31 mouse cellular contexts compared by ENCODE assay signal in genomic region chr7:103460590-103460989, GRCm38 (mm10). TPM values are rescaled to one million over a fixed set of nuclear protein-coding genes. Genes with fewer than 3 reads are reported as not detected.
"Had no signal": no experiment of that assay in that cellular context is flagged by ENCODE, and none has a peak within 500 bp of the region (broad histone marks: within the 10 kb centered on the region; RNA-seq: fewer than 3 reads in every experiment).

No protein-coding gene starts in this region.

- H3K9ac ChIP-seq: liver, embryonic 13.5 days had no signal

- H3K4me1 ChIP-seq: liver, embryonic 13.5 days had no signal

- H3K4me3 ChIP-seq: left cerebral cortex, adult 2 months; liver, embryonic 13.5 days had no signal

- H3K9me3 ChIP-seq: liver, embryonic 13.5 days had no signal

- H3K36me3 ChIP-seq: liver, embryonic 13.5 days had no signal

- H3K4me2 ChIP-seq: liver, embryonic 13.5 days; midbrain, embryonic 11.5 days had no signal

- H3K27ac ChIP-seq: left cerebral cortex, adult 2 months; liver, embryonic 13.5 days had no signal

- H3K27me3 ChIP-seq: liver, embryonic 13.5 days had no signal

- DNase-seq: kidney, postnatal 10 days; kidney, postnatal 36 days; layer of hippocampus, postnatal 36 days; liver, embryonic 13.5 days; lung, adult 2 months; lung, postnatal 14 days; lung, postnatal 4 days; midbrain, embryonic 14.5 days; thymus, adult 18-20 months; thymus, postnatal 36 days had no signal

RNA-seq across cellular contexts. Expression of gene Olfr607, which starts 3.4 kb away (rescaled TPM):
- total RNA-seq: layer of hippocampus, adult 8-10 months; layer of hippocampus, postnatal 10 days; layer of hippocampus, postnatal 36 days; left cerebral cortex, adult 2 months; left cerebral cortex, postnatal 10 days; left cerebral cortex, postnatal 36 days; liver, adult 2 months; megakaryocyte progenitor cell, adult 5-6 weeks; megakaryocyte-erythroid progenitor cell, adult 5-6 weeks; midbrain, postnatal 0 days had no signal
- polyA plus RNA-seq: limb, embryonic 11.5 days; limb, embryonic 14.5 days; liver, adult 2 months; liver, embryonic 13.5 days; liver, embryonic 16.5 days; lung, adult 2 months; lung, embryonic 16.5 days; midbrain, embryonic 11.5 days; midbrain, embryonic 14.5 days; midbrain, postnatal 0 days; neural tube, embryonic 11.5 days; neural tube, embryonic 14.5 days; small intestine, adult 2 months; spleen, adult 2 months; stomach, embryonic 16.5 days; testis, adult 2 months; urinary bladder, adult 2 months had no signal

RNA-seq across cellular contexts. Expression of gene Olfr608, which starts 9.1 kb away (rescaled TPM):
- total RNA-seq: layer of hippocampus, adult 8-10 months; layer of hippocampus, postnatal 10 days; layer of hippocampus, postnatal 36 days; left cerebral cortex, adult 2 months; left cerebral cortex, postnatal 10 days; left cerebral cortex, postnatal 36 days; liver, adult 2 months; megakaryocyte progenitor cell, adult 5-6 weeks; megakaryocyte-erythroid progenitor cell, adult 5-6 weeks; midbrain, postnatal 0 days had no signal
- polyA plus RNA-seq: limb, embryonic 11.5 days; limb, embryonic 14.5 days; liver, adult 2 months; liver, embryonic 13.5 days; liver, embryonic 16.5 days; lung, adult 2 months; lung, embryonic 16.5 days; midbrain, embryonic 11.5 days; midbrain, embryonic 14.5 days; midbrain, postnatal 0 days; neural tube, embryonic 11.5 days; neural tube, embryonic 14.5 days; small intestine, adult 2 months; spleen, adult 2 months; stomach, embryonic 16.5 days; testis, adult 2 months; urinary bladder, adult 2 months had no signal

RNA-seq across cellular contexts. Expression of gene Olfr606, which starts 11.7 kb away (rescaled TPM):
- total RNA-seq: layer of hippocampus, adult 8-10 months; layer of hippocampus, postnatal 10 days; layer of hippocampus, postnatal 36 days; left cerebral cortex, adult 2 months; left cerebral cortex, postnatal 10 days; left cerebral cortex, postnatal 36 days; liver, adult 2 months; megakaryocyte progenitor cell, adult 5-6 weeks; megakaryocyte-erythroid progenitor cell, adult 5-6 weeks; midbrain, postnatal 0 days had no signal
- polyA plus RNA-seq: limb, embryonic 11.5 days; limb, embryonic 14.5 days; liver, adult 2 months; liver, embryonic 13.5 days; liver, embryonic 16.5 days; lung, adult 2 months; lung, embryonic 16.5 days; midbrain, embryonic 11.5 days; midbrain, embryonic 14.5 days; midbrain, postnatal 0 days; neural tube, embryonic 11.5 days; neural tube, embryonic 14.5 days; small intestine, adult 2 months; spleen, adult 2 months; stomach, embryonic 16.5 days; testis, adult 2 months; urinary bladder, adult 2 months had no signal

RNA-seq across cellular contexts. Expression of gene Olfr605, which starts 15.4 kb away (rescaled TPM):
- total RNA-seq: layer of hippocampus, adult 8-10 months; layer of hippocampus, postnatal 10 days; layer of hippocampus, postnatal 36 days; left cerebral cortex, adult 2 months; left cerebral cortex, postnatal 10 days; left cerebral cortex, postnatal 36 days; liver, adult 2 months; megakaryocyte progenitor cell, adult 5-6 weeks; megakaryocyte-erythroid progenitor cell, adult 5-6 weeks; midbrain, postnatal 0 days had no signal
- polyA plus RNA-seq: limb, embryonic 11.5 days; limb, embryonic 14.5 days; liver, adult 2 months; liver, embryonic 13.5 days; liver, embryonic 16.5 days; lung, adult 2 months; lung, embryonic 16.5 days; midbrain, embryonic 11.5 days; midbrain, embryonic 14.5 days; midbrain, postnatal 0 days; neural tube, embryonic 11.5 days; neural tube, embryonic 14.5 days; small intestine, adult 2 months; spleen, adult 2 months; stomach, embryonic 16.5 days; testis, adult 2 months; urinary bladder, adult 2 months had no signal

RNA-seq across cellular contexts. Expression of gene Olfr609, which starts 37.3 kb away (rescaled TPM):
- total RNA-seq: layer of hippocampus, adult 8-10 months; layer of hippocampus, postnatal 10 days; layer of hippocampus, postnatal 36 days; left cerebral cortex, adult 2 months; left cerebral cortex, postnatal 10 days; left cerebral cortex, postnatal 36 days; liver, adult 2 months; megakaryocyte progenitor cell, adult 5-6 weeks; megakaryocyte-erythroid progenitor cell, adult 5-6 weeks; midbrain, postnatal 0 days had no signal
- polyA plus RNA-seq: limb, embryonic 11.5 days; limb, embryonic 14.5 days; liver, adult 2 months; liver, embryonic 13.5 days; liver, embryonic 16.5 days; lung, adult 2 months; lung, embryonic 16.5 days; midbrain, embryonic 11.5 days; midbrain, embryonic 14.5 days; midbrain, postnatal 0 days; neural tube, embryonic 11.5 days; neural tube, embryonic 14.5 days; small intestine, adult 2 months; spleen, adult 2 months; stomach, embryonic 16.5 days; testis, adult 2 months; urinary bladder, adult 2 months had no signal
